Mouse (Mus musculus) left cerebral cortex, adult 9 months (tissue): ENCODE measurements around the gene Hist1h2bf.
"Not testable (repeated sequence)": the region's sequence is repeated elsewhere in the genome, so short reads cannot be mapped to it uniquely, and the experiment has no call there.

Experiments used
- DNase-seq, 2 experiments: peaks; one replicate each; pipeline ENCODE4 v3.0.0; 2022; ENCODE audit warnings: low spot score in 2 of 2

The Hist1h2bf gene

GRCm38 (mm10) chr13:23543965-23544786 lies 29.8 kb downstream of the Hist1h2bf start, which contains the start of gene Hist1h3f:
Gene Hist1h3f (plus strand): TSS chr13:23544052.
- peak; percentile 88 to 91 for DNase-seq

GRCm38 (mm10) chr13:23542999-23543607 lies 30.9 kb downstream of the Hist1h2bf start, which contains the start of gene Hist1h2bh:
Gene Hist1h2bh (minus strand): TSS chr13:23543392.
- DNase-seq: peak; percentile 82 to 86

GRCm38 (mm10) chr13:23542225-23542980 lies 31.6 kb downstream of the Hist1h2bf start:
- DNase-seq: not testable (repeated sequence)

GRCm38 (mm10) chr13:23541497-23541896 lies 32.5 kb downstream of the Hist1h2bf start:
- no peak for DNase-seq

- DNase-seq: not testable (repeated sequence)
Observed at GRCm38 (mm10) chr13:23539821-23540220, 34.2 kb downstream of the Hist1h2bf start.

GRCm38 (mm10) chr13:23538249-23538648 lies 35.7 kb downstream of the Hist1h2bf start:
- no peak for DNase-seq

- DNase-seq: no peak
Observed at GRCm38 (mm10) chr13:23537006-23537710, 36.8 kb downstream of the Hist1h2bf start.

- DNase-seq: no peak
Observed at GRCm38 (mm10) chr13:23536076-23536822, 37.7 kb downstream of the Hist1h2bf start.

GRCm38 (mm10) chr13:23535137-23536075 lies 38.6 kb downstream of the Hist1h2bf start, which contains the start of gene Hist1h3g:
Gene Hist1h3g (plus strand): TSS chr13:23535422.
- DNase-seq: peak; percentile 88 to 94

GRCm38 (mm10) chr13:23534368-23535131 lies 39.4 kb downstream of the Hist1h2bf start:
- peak in 1 of 2 experiments; percentile 45 for DNase-seq

GRCm38 (mm10) chr13:23533560-23534367 lies 40.2 kb downstream of the Hist1h2bf start, which contains the start of gene Hist1h2af:
Gene Hist1h2af (plus strand): TSS chr13:23533906.
- DNase-seq: peak; percentile 78 to 84

- DNase-seq: no peak
Observed at GRCm38 (mm10) chr13:23532262-23533075, 41.5 kb downstream of the Hist1h2bf start.

- DNase-seq: peak; percentile 97 to 98
Observed at GRCm38 (mm10) chr13:23530901-23531875, 42.8 kb downstream of the Hist1h2bf start, which contains the start of gene Hist1h4h. Gene Hist1h4h (plus strand): TSS chr13:23531050.

- peak; percentile 59 to 84 for DNase-seq
Observed at GRCm38 (mm10) chr13:23530181-23530900, 43.7 kb downstream of the Hist1h2bf start.
